Mouse (Mus musculus): ENCODE measurements around the gene Itgb6. TPM values are rescaled to one million over a fixed set of nuclear protein-coding genes. Genes with fewer than 3 reads are reported as not detected.

Gene Itgb6
- polyA plus RNA-seq, 1 experiment: not detected

- no peak overlapping the region for H3K27ac ChIP-seq (ENCODE audit: insufficient read depth, low read length)
- no peak overlapping the region for H3K4me3 ChIP-seq (ENCODE audit: insufficient read depth, low read length)
- no peak for TF ChIP-seq CTCF (IDR thresholded peaks at IDR 0.05; ENCODE audit: extremely low read depth, insufficient read depth, low read length)
- no peak for TF ChIP-seq POLR2A (IDR thresholded peaks at IDR 0.05; ENCODE audit: extremely low read depth, insufficient read depth, low read length)
- H3K4me1 ChIP-seq (ENCODE audit: control insufficient read depth, insufficient read depth, low read length): no peaks in the 10 kb centered on the region
These were observed 100.3 kb downstream of the Itgb6 start for GRCm38 (mm10) chr2:60622161-60622560.

- TF ChIP-seq POLR2A (IDR thresholded peaks at IDR 0.05; ENCODE audit: extremely low read depth, insufficient read depth, low read length) (no peak), CTCF (IDR thresholded peaks at IDR 0.05; ENCODE audit: extremely low read depth, insufficient read depth, low read length) (no peak)
- Histone ChIP-seq H3K4me1 (ENCODE audit: control insufficient read depth, insufficient read depth, low read length) (no peaks in the 10 kb centered on the region), H3K27ac (ENCODE audit: insufficient read depth, low read length) (no peak overlapping the region), H3K4me3 (ENCODE audit: insufficient read depth, low read length) (no peak overlapping the region)
These were observed 107.7 kb downstream of the Itgb6 start for GRCm38 (mm10) chr2:60614758-60615157.

- H3K27ac ChIP-seq (ENCODE audit: insufficient read depth, low read length): no peak overlapping the region
- TF ChIP-seq POLR2A (IDR thresholded peaks at IDR 0.05; ENCODE audit: extremely low read depth, insufficient read depth, low read length) (no peak), CTCF (IDR thresholded peaks at IDR 0.05; ENCODE audit: extremely low read depth, insufficient read depth, low read length) (no peak)
- H3K4me3 ChIP-seq (ENCODE audit: insufficient read depth, low read length): no peak overlapping the region
- H3K4me1 ChIP-seq (ENCODE audit: control insufficient read depth, insufficient read depth, low read length): no peaks in the 10 kb centered on the region
These were observed 108.6 kb downstream of the Itgb6 start for GRCm38 (mm10) chr2:60613857-60614228.

GRCm38 (mm10) chr2:60612906-60613856 lies 109.3 kb downstream of the Itgb6 start:
- TF ChIP-seq POLR2A (IDR thresholded peaks at IDR 0.05; ENCODE audit: extremely low read depth, insufficient read depth, low read length): no peak
- no peak for TF ChIP-seq CTCF (IDR thresholded peaks at IDR 0.05; ENCODE audit: extremely low read depth, insufficient read depth, low read length)
- H3K4me1 ChIP-seq (ENCODE audit: control insufficient read depth, insufficient read depth, low read length): no peaks in the 10 kb centered on the region

GRCm38 (mm10) chr2:60611622-60612021 lies 110.8 kb downstream of the Itgb6 start:
- Histone ChIP-seq H3K4me1 (ENCODE audit: control insufficient read depth, insufficient read depth, low read length) (no peaks in the 10 kb centered on the region), H3K27ac (ENCODE audit: insufficient read depth, low read length) (no peak overlapping the region), H3K4me3 (ENCODE audit: insufficient read depth, low read length) (no peak overlapping the region)
- no peak for TF ChIP-seq CTCF (IDR thresholded peaks at IDR 0.05; ENCODE audit: extremely low read depth, insufficient read depth, low read length)
- no peak for TF ChIP-seq POLR2A (IDR thresholded peaks at IDR 0.05; ENCODE audit: extremely low read depth, insufficient read depth, low read length)

More at GRCm38 (mm10) chr2:60612906-60613856, 109.3 kb downstream of the Itgb6 start:
- Histone ChIP-seq H3K4me3 (ENCODE audit: insufficient read depth, low read length) (no peak overlapping the region), H3K27ac (ENCODE audit: insufficient read depth, low read length) (no peak overlapping the region)

- TF ChIP-seq CTCF (IDR thresholded peaks at IDR 0.05; ENCODE audit: extremely low read depth, insufficient read depth, low read length): no peak
- no peak for TF ChIP-seq POLR2A (IDR thresholded peaks at IDR 0.05; ENCODE audit: extremely low read depth, insufficient read depth, low read length)
- H3K4me1 ChIP-seq (ENCODE audit: control insufficient read depth, insufficient read depth, low read length): no peaks in the 10 kb centered on the region
- H3K4me3 ChIP-seq (ENCODE audit: insufficient read depth, low read length): no peak overlapping the region
- H3K27ac ChIP-seq (ENCODE audit: insufficient read depth, low read length): no peak overlapping the region
These were observed 112.8 kb downstream of the Itgb6 start for GRCm38 (mm10) chr2:60609436-60610199.

- Histone ChIP-seq H3K4me1 (ENCODE audit: control insufficient read depth, insufficient read depth, low read length) (no peaks in the 10 kb centered on the region), H3K27ac (ENCODE audit: insufficient read depth, low read length) (no peak overlapping the region), H3K4me3 (ENCODE audit: insufficient read depth, low read length) (no peak overlapping the region)
- no peak for TF ChIP-seq POLR2A (IDR thresholded peaks at IDR 0.05; ENCODE audit: extremely low read depth, insufficient read depth, low read length)
- TF ChIP-seq CTCF (IDR thresholded peaks at IDR 0.05; ENCODE audit: extremely low read depth, insufficient read depth, low read length): 0 out of 2 replicates have a peak, but pooled peaks have one; percentile 7
These were observed 114.5 kb downstream of the Itgb6 start for GRCm38 (mm10) chr2:60607980-60608379.

GRCm38 (mm10) chr2:60601326-60601725 lies 121.1 kb downstream of the Itgb6 start:
- H3K27ac ChIP-seq (ENCODE audit: insufficient read depth, low read length): no peak overlapping the region
- TF ChIP-seq POLR2A (IDR thresholded peaks at IDR 0.05; ENCODE audit: extremely low read depth, insufficient read depth, low read length) (no peak), CTCF (IDR thresholded peaks at IDR 0.05; ENCODE audit: extremely low read depth, insufficient read depth, low read length) (no peak)
- no peak overlapping the region for H3K4me3 ChIP-seq (ENCODE audit: insufficient read depth, low read length)
- no peaks in the 10 kb centered on the region for H3K4me1 ChIP-seq (ENCODE audit: control insufficient read depth, insufficient read depth, low read length)

GRCm38 (mm10) chr2:60600863-60601262 lies 121.6 kb downstream of the Itgb6 start:
- Histone ChIP-seq H3K27ac (ENCODE audit: insufficient read depth, low read length) (no peak overlapping the region), H3K4me3 (ENCODE audit: insufficient read depth, low read length) (no peak overlapping the region), H3K4me1 (ENCODE audit: control insufficient read depth, insufficient read depth, low read length) (no peaks in the 10 kb centered on the region)
- TF ChIP-seq CTCF (IDR thresholded peaks at IDR 0.05; ENCODE audit: extremely low read depth, insufficient read depth, low read length): no peak
- no peak for TF ChIP-seq POLR2A (IDR thresholded peaks at IDR 0.05; ENCODE audit: extremely low read depth, insufficient read depth, low read length)

Data from cortical plate, adult 2 months (tissue).